Mouse (Mus musculus) limb, embryonic 13.5 days (tissue): ENCODE data around the gene Ccdc84. TPM values are rescaled to one million over a fixed set of nuclear protein-coding genes. Genes with fewer than 3 reads are reported as not detected.
"Not testable (repeated sequence)": the region's sequence is repeated elsewhere in the genome, so short reads cannot be mapped to it uniquely, and the experiment has no call there.

Experiments
- ATAC-seq: fragments of 200-750 bp; cut with Nextera tagmentation; 2 replicates; pipeline ENCODE4 v1.8.0; 2017; ENCODE audit warnings: low read depth, moderate number of reproducible peaks, moderate TSS enrichment; ENCODE audit not compliant: low FRiP score
- H3K27ac ChIP-seq: fragments of 300-500 bp; sonication (generic); 2 replicates; pipeline ENCODE4 v1.5.1; 2015; ENCODE audit warnings: inconsistent platforms, mild to moderate bottlenecking, moderate library complexity
- H3K27me3 ChIP-seq: fragments of 300-500 bp; sonication (generic); 2 replicates; pipeline ENCODE4 v1.6.1; 2015; ENCODE audit warnings: mild to moderate bottlenecking, inconsistent platforms
- H3K36me3 ChIP-seq: fragments of 300-500 bp; sonication (generic); 2 replicates; pipeline ENCODE4 v1.6.1; 2015; ENCODE audit warnings: inconsistent platforms, mild to moderate bottlenecking, moderate library complexity
- H3K4me1 ChIP-seq: fragments of 300-500 bp; sonication (generic); 2 replicates; pipeline ENCODE4 v1.6.1; 2015; ENCODE audit warnings: inconsistent platforms
- H3K4me2 ChIP-seq: fragments of 300-500 bp; sonication (generic); replicated peaks from 2 replicates; pipeline ENCODE4 v1.6.1; 2015; ENCODE audit warnings: inconsistent platforms, mild to moderate bottlenecking, moderate library complexity
- H3K4me3 ChIP-seq: fragments of 300-500 bp; sonication (generic); 2 replicates; pipeline ENCODE4 v1.5.1; 2015; ENCODE audit warnings: moderate library complexity, mild to moderate bottlenecking, inconsistent platforms
- H3K9ac ChIP-seq: fragments of 300-500 bp; sonication (generic); 2 replicates; pipeline ENCODE4 v1.6.1; 2015; ENCODE audit warnings: mild to moderate bottlenecking, inconsistent platforms
- H3K9me3 ChIP-seq: fragments of 300-500 bp; sonication (generic); 2 replicates; pipeline ENCODE4 v1.6.1; 2016; ENCODE audit warnings: inconsistent platforms
- WGBS: fragments of 180-500 bp; shearing (Covaris S2); methylation state at CpG from one replicate; pipeline ENCODE4 v1.1.7; 2015; 5-methylcytosine and 5-hydroxymethylcytosine counted together
- polyA plus RNA-seq: library from polyadenylated mRNA; unstranded; fragments of >200 nt; fragmentation: Nextera tagmentation; extraction: Ambion mirVana; gene quantifications from 2 replicates; pipeline ENCODE4 v1.2.1, GENCODE M21; 2015

The Ccdc84 gene
- polyA plus RNA-seq, 1 experiment from 2014 or later = 32.2 TPM

- no peak overlapping the region for H3K4me3 ChIP-seq
- H3K27ac ChIP-seq = no peak overlapping the region
- 70% methylated on average over 5 of the region's 5 CpGs for WGBS
- H3K27me3 ChIP-seq = no peaks in the 10 kb centered on the region
- no peaks in the 10 kb centered on the region for H3K9me3 ChIP-seq
- H3K4me2 ChIP-seq = no peak overlapping the region
- ATAC-seq = no peak
- H3K36me3 ChIP-seq = peaks cover 10% of the 10 kb centered on the region
- no peak overlapping the region for H3K9ac ChIP-seq
- H3K4me1 ChIP-seq = peaks cover 11% of the 10 kb centered on the region
These were observed 2.0 kb upstream of the Ccdc84 start for GRCm38 (mm10) chr9:44420280-44420898.

GRCm38 (mm10) chr9:44419730-44420129 lies 1.4 kb upstream of the Ccdc84 start:
- WGBS = 93% methylated on average over 9 of the region's 9 CpGs

GRCm38 (mm10) chr9:44417892-44418363 lies 441 bp downstream of the Ccdc84 start:
- WGBS = under 1% methylated on average over 38 of the region's 38 CpGs
- Histone ChIP-seq H3K4me2 (peak overlapping the region; percentile 87), H3K9me3 (no peaks in the 10 kb centered on the region), H3K36me3 (peaks cover 28% of the 10 kb centered on the region), H3K4me1 (peaks cover 11% of the 10 kb centered on the region), H3K9ac (peak overlapping the region; percentile 85), H3K27me3 (no peaks in the 10 kb centered on the region), H3K27ac (peak overlapping the region; percentile 79), H3K4me3 (peak overlapping the region; percentile 85)
- peak; percentile 89 for ATAC-seq

More at GRCm38 (mm10) chr9:44419730-44420129, 1.4 kb upstream of the Ccdc84 start:
- H3K4me1 ChIP-seq = peaks cover 11% of the 10 kb centered on the region
- not testable (repeated sequence) for H3K27ac ChIP-seq, H3K4me2 ChIP-seq, H3K27me3 ChIP-seq, H3K4me3 ChIP-seq, H3K9ac ChIP-seq, H3K9me3 ChIP-seq, ATAC-seq
- peaks cover 11% of the 10 kb centered on the region for H3K36me3 ChIP-seq

- peaks cover 34% of the 10 kb centered on the region for H3K36me3 ChIP-seq
These were observed 1.0 kb downstream of the Ccdc84 start for GRCm38 (mm10) chr9:44417156-44417891.

GRCm38 (mm10) chr9:44412781-44413180 lies 5.6 kb downstream of the Ccdc84 start:
- Histone ChIP-seq H3K27ac (no peak overlapping the region), H3K9me3 (no peaks in the 10 kb centered on the region), H3K36me3 (peaks cover 71% of the 10 kb centered on the region), H3K4me3 (no peak overlapping the region), H3K9ac (no peak overlapping the region), H3K4me1 (peaks cover 16% of the 10 kb centered on the region), H3K4me2 (no peak overlapping the region), H3K27me3 (no peaks in the 10 kb centered on the region)
- ATAC-seq = no peak
- WGBS = 90% methylated on average over 2 of the region's 2 CpGs

More at GRCm38 (mm10) chr9:44417156-44417891, 1.0 kb downstream of the Ccdc84 start:
- WGBS = 6% methylated on average over 26 of the region's 26 CpGs
- Histone ChIP-seq H3K9me3 (no peaks in the 10 kb centered on the region), H3K27me3 (no peaks in the 10 kb centered on the region), H3K4me2 (peak overlapping the region; percentile 87), H3K4me1 (peaks cover 11% of the 10 kb centered on the region), H3K27ac (peak overlapping the region; percentile 70; the same call in 1 of the 2 replicates), H3K4me3 (peak overlapping the region; percentile 85), H3K9ac (peak overlapping the region; percentile 85)
- ATAC-seq = peak; percentile 65

- no peak overlapping the region for H3K4me2 ChIP-seq
- peaks cover 71% of the 10 kb centered on the region for H3K36me3 ChIP-seq
- no peak overlapping the region for H3K27ac ChIP-seq
- no peaks in the 10 kb centered on the region for H3K27me3 ChIP-seq
- H3K9me3 ChIP-seq = no peaks in the 10 kb centered on the region
- no peak for ATAC-seq
- H3K4me3 ChIP-seq = no peak overlapping the region
- H3K4me1 ChIP-seq = peaks cover 14% of the 10 kb centered on the region
- H3K9ac ChIP-seq = no peak overlapping the region
- 84% methylated on average over 4 of the region's 4 CpGs for WGBS
These were observed 6.1 kb downstream of the Ccdc84 start for GRCm38 (mm10) chr9:44412306-44412705.

GRCm38 (mm10) chr9:44411601-44412130 lies 6.7 kb downstream of the Ccdc84 start:
- Histone ChIP-seq H3K4me1 (peaks cover 10% of the 10 kb centered on the region), H3K27me3 (no peaks in the 10 kb centered on the region), H3K9ac (no peak overlapping the region), H3K4me2 (no peak overlapping the region), H3K36me3 (peaks cover 71% of the 10 kb centered on the region), H3K27ac (no peak overlapping the region), H3K4me3 (no peak overlapping the region), H3K9me3 (no peaks in the 10 kb centered on the region)
- 81% methylated on average over 1 of the region's 1 CpGs for WGBS
- no peak for ATAC-seq

GRCm38 (mm10) chr9:44410647-44411336 lies 7.6 kb downstream of the Ccdc84 start:
- Histone ChIP-seq H3K4me2 (no peak overlapping the region), H3K27ac (no peak overlapping the region), H3K36me3 (peaks cover 64% of the 10 kb centered on the region), H3K27me3 (no peaks in the 10 kb centered on the region), H3K4me1 (peaks cover 15% of the 10 kb centered on the region), H3K9me3 (no peaks in the 10 kb centered on the region), H3K9ac (peak overlapping the region; percentile 13; the same call in 1 of the 2 replicates), H3K4me3 (no peak overlapping the region)
- no peak for ATAC-seq
- 93% methylated on average over 2 of the region's 2 CpGs for WGBS

- Histone ChIP-seq H3K4me3 (peak overlapping the region; percentile 85), H3K4me2 (peak overlapping the region; percentile 81), H3K36me3 (peaks cover 66% of the 10 kb centered on the region), H3K4me1 (peaks cover 18% of the 10 kb centered on the region)
- not testable (repeated sequence) for H3K27ac ChIP-seq, H3K9me3 ChIP-seq, H3K27me3 ChIP-seq, H3K9ac ChIP-seq, ATAC-seq
- 86% methylated on average over 9 of the region's 9 CpGs for WGBS
These were observed 9.7 kb downstream of the Ccdc84 start for GRCm38 (mm10) chr9:44408693-44409092.

GRCm38 (mm10) chr9:44407752-44408097 lies 10.6 kb downstream of the Ccdc84 start:
- peak; percentile 20; the same call in 1 of the 2 replicates for ATAC-seq

GRCm38 (mm10) chr9:44406906-44407751 lies 11.2 kb downstream of the Ccdc84 start, which contains the start of the genes Rps25 and Trappc4:
TSS of gene Rps25 (plus strand) at chr9:44407139.
TSS of gene Trappc4 (minus strand) at chr9:44407600.
- Histone ChIP-seq H3K27me3 (no peaks in the 10 kb centered on the region), H3K27ac (peak within 1 kb of the TSS; percentile 96), H3K9ac (peak within 1 kb of the TSS; percentile 91), H3K4me2 (peak within 1 kb of the TSS; percentile 81), H3K36me3 (peaks cover 66% of the 10 kb centered on the region), H3K4me1 (peaks cover 18% of the 10 kb centered on the region), H3K9me3 (no peaks in the 10 kb centered on the region), H3K4me3 (peak within 1 kb of the TSS; percentile 85)
- ATAC-seq = peak; percentile 97
- WGBS = under 1% methylated on average over 51 of the region's 51 CpGs

More at GRCm38 (mm10) chr9:44407752-44408097, 10.6 kb downstream of the Ccdc84 start:
- Histone ChIP-seq H3K36me3 (peaks cover 66% of the 10 kb centered on the region), H3K27me3 (no peaks in the 10 kb centered on the region), H3K4me1 (peaks cover 18% of the 10 kb centered on the region), H3K27ac (peak overlapping the region; percentile 96), H3K9ac (peak overlapping the region; percentile 91), H3K4me2 (peak overlapping the region; percentile 81), H3K9me3 (no peaks in the 10 kb centered on the region), H3K4me3 (peak overlapping the region; percentile 85)
- WGBS = under 1% methylated on average over 24 of the region's 24 CpGs
